Mouse (Mus musculus): ENCODE data around the gene Klhdc10. TPM values are rescaled to one million over a fixed set of nuclear protein-coding genes. Genes with fewer than 3 reads are reported as not detected.
A peak's percentile ranks its signal among the peaks of the same experiment; 100 is the strongest.

The Klhdc10 gene
- total RNA-seq, 2 experiments from 2014 or later, result 135 to 138 TPM

GRCm38 (mm10) chr6:30460750-30461446, 59.2 kb downstream of the Klhdc10 start:
- intact Hi-C loops (cut with DNase I), result loop anchor here (1.0 to 5.0 kb wide), 2 partner anchors 58 to 86 kb away; no protein-coding TSS in a partner anchor
- peak; percentile 85 to 97 for DNase-seq (ENCODE audit: low spot score in 2 of 2)

GRCm38 (mm10) chr6:30461755-30462344, 60.2 kb downstream of the Klhdc10 start:
- intact Hi-C loops (cut with DNase I), result loop anchor here (5.0 kb wide), 1 partner anchor 85 kb away; no protein-coding TSS in a partner anchor
- DNase-seq (ENCODE audit: low spot score in 2 of 2), result no peak

- DNase-seq (ENCODE audit: low spot score in 2 of 2), result no peak
- intact Hi-C loops (cut with DNase I), result loop anchor here (5.0 kb wide), 1 partner anchor 84 kb away; no protein-coding TSS in a partner anchor
Measured at GRCm38 (mm10) chr6:30462822-30463221, 61.2 kb downstream of the Klhdc10 start.

- DNase-seq (ENCODE audit: low spot score in 2 of 2), result no peak
- intact Hi-C loops (cut with DNase I), result no loop called here
Measured at GRCm38 (mm10) chr6:30465586-30465985, 63.9 kb downstream of the Klhdc10 start.

- no peak for DNase-seq (ENCODE audit: low spot score in 2 of 2)
- intact Hi-C loops (cut with DNase I), result no loop called here
Measured at GRCm38 (mm10) chr6:30468058-30468457, 66.4 kb downstream of the Klhdc10 start.

GRCm38 (mm10) chr6:30468684-30469083, 67.0 kb downstream of the Klhdc10 start:
- intact Hi-C loops (cut with DNase I), result no loop called here
- peak; percentile 50 to 54 for DNase-seq (ENCODE audit: low spot score in 2 of 2)

GRCm38 (mm10) chr6:30469370-30469769, 67.7 kb downstream of the Klhdc10 start:
- intact Hi-C loops (cut with DNase I), result no loop called here
- no peak for DNase-seq (ENCODE audit: low spot score in 2 of 2)

- no peak for DNase-seq (ENCODE audit: low spot score in 2 of 2)
- intact Hi-C loops (cut with DNase I), result no loop called here
Measured at GRCm38 (mm10) chr6:30471706-30472105, 70.0 kb downstream of the Klhdc10 start.

- no peak for DNase-seq (ENCODE audit: low spot score in 2 of 2)
- intact Hi-C loops (cut with DNase I), result no loop called here
Measured at GRCm38 (mm10) chr6:30476025-30476765, 74.5 kb downstream of the Klhdc10 start.

- DNase-seq (ENCODE audit: low spot score in 2 of 2), result no peak
- intact Hi-C loops (cut with DNase I), result no loop called here
Measured at GRCm38 (mm10) chr6:30477210-30477714, 75.6 kb downstream of the Klhdc10 start.

GRCm38 (mm10) chr6:30477784-30478183, 76.1 kb downstream of the Klhdc10 start:
- intact Hi-C loops (cut with DNase I), result no loop called here
- no peak for DNase-seq (ENCODE audit: low spot score in 2 of 2)

- DNase-seq (ENCODE audit: low spot score in 2 of 2), result no peak
- intact Hi-C loops (cut with DNase I), result no loop called here
Measured at GRCm38 (mm10) chr6:30479418-30479817, 77.8 kb downstream of the Klhdc10 start.

- DNase-seq (ENCODE audit: low spot score in 2 of 2), result no peak
- intact Hi-C loops (cut with DNase I), result no loop called here
Measured at GRCm38 (mm10) chr6:30482908-30483307, 81.2 kb downstream of the Klhdc10 start.

GRCm38 (mm10) chr6:30486504-30486903, 84.8 kb downstream of the Klhdc10 start:
- DNase-seq (ENCODE audit: low spot score in 2 of 2), result no peak
- intact Hi-C loops (cut with DNase I), result no loop called here

- intact Hi-C loops (cut with DNase I), result no loop called here
- DNase-seq (ENCODE audit: low spot score in 2 of 2), result no peak
Measured at GRCm38 (mm10) chr6:30499049-30499448, 97.4 kb downstream of the Klhdc10 start.

Other genes starting within 250 kb of the Klhdc10 start
- 10 to 100 TPM; 93.9 to 94.4 TPM for gene Ube2h, start 97.3 kb upstream of the Klhdc10 start, total RNA-seq (2021)
- 10 to 100 TPM; 22.0 to 24.9 TPM for gene Zc3hc1, start 10.8 kb upstream of the Klhdc10 start, total RNA-seq (2021)
- gene Tmem209, start 107.9 kb downstream of the Klhdc10 start, total RNA-seq (2021), result 10 to 100 TPM; 16.1 to 16.4 TPM
- gene Ssmem1, start 108.0 kb downstream of the Klhdc10 start, total RNA-seq (2021), result 1 to 10 TPM in 1 of 2 experiments, under 1 TPM in 1; 0.25 to 1.3 TPM
- 1 to 10 TPM; 2.1 to 3.3 TPM for gene Cpa2, start 139.7 kb downstream of the Klhdc10 start, total RNA-seq (2021)
- gene Cpa4, start 166.5 kb downstream of the Klhdc10 start, total RNA-seq (2021), result under 1 TPM; 0.15 to 0.19 TPM
- gene Cpa5, start 209.1 kb downstream of the Klhdc10 start, total RNA-seq (2021), result not detected
- gene Cpa1, start 237.3 kb downstream of the Klhdc10 start, total RNA-seq (2021), result not detected